Mouse (Mus musculus) mouse embryonic stem cell (cell line): ENCODE results near the gene Runx3.

Experiments
- in situ Hi-C, 2 experiments: fragments of 300-500 bp; cut with MboI; formaldehyde crosslinking; loops; 1 replicate in 1 of 2; 3 replicates in 1 of 2; pipeline ENCODE4 v1.14.3; 2019 to 2020; ENCODE audit warnings: low sequenced_read_pairs in 2 of 2, low pct_unique_long_range_greater_than_20kb in 1 of 2, mixed read lengths in 1 of 2; ENCODE audit not compliant: unreplicated experiment in 1 of 2

Runx3 gene

DNA sequence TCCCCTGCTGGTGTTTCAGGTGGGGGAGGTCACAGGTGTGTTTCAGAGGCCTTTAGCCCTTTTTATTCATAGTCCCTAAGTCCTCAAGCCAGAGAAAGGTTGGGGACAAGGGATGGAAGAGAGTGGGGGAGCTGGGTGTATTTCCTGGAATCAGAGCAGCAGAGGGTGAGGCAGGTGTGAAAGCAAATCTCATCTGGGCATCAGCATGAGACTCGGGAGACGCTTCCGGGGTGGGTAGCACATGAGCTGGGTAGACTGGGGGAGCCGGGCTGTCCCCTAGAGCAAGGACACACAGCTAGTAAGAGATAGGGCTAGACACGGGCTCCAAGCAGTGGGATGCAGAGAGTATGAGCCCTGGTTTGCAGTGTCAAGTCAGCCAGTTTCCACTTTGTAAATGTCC, 16.7 kb upstream of the Runx3 start:
- in situ Hi-C loops: no loop called here

GRCm38 (mm10) chr4:135106968-135107367, 13.5 kb upstream of the Runx3 start:
- in situ Hi-C loops: no loop called here

- in situ Hi-C loops: no loop called here
These were observed 11.8 kb upstream of the Runx3 start for GRCm38 (mm10) chr4:135108666-135109065.

- in situ Hi-C loops: no loop called here
These were observed 6.8 kb upstream of the Runx3 start for GRCm38 (mm10) chr4:135113656-135114055.

GRCm38 (mm10) chr4:135114301-135114700, 6.2 kb upstream of the Runx3 start:
- in situ Hi-C loops: no loop called here

DNA sequence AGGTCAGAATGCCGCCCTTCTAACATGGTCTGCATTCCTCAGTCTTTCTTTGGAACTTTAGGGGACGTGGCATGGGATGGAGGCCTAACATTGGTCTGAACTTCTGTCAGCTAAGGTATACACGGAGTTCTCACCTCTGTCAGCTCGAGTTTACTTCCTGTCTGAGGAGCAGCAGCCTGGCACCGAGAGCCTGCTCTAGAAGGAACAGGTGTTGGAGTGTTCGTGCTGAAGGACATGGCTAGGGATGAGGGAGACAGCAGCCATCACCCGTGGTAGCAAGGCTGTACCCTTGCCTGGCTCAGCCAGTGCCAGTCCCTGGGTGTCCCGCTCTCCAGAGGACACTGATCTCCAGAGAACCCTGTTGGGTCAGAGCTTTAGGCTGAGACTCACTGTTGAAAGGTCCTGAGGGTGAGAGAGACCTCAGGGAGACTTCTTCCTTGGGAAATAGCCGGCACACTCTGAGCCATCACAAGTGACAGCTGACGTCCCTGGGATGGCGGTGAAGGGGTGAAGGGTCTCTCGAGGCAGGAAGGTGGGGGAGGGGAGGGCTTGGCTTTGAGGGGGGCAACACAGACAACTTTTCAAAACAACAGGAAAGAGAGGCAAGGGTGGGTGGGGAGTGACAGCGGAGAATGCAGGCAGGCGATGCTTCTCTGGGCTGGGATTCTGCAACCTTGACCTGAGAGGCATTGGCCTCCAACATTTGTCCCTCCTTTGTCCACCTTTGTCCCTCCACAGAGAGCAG, 4.9 kb upstream of the Runx3 start:
- in situ Hi-C loops: no loop called here

DNA sequence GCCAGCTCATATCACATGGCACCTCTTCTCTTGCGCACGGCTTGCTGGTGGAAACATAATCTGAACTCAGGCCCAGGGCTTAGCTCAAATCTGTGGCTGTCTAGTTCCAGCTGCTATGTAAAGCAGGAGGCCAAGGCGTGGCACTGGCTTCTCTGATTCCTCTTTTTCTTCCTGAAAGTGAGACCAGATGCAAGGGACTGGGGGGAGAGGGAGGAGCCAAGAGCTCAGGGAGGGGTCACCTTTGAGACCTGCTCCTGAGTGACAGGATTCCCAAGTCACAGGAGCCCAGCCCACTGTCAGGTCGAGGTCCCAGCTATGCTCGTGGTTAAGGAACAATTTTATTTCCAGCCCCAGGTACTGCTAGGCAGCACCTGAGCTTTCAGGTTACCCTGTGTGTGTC, 4.1 kb upstream of the Runx3 start:
- in situ Hi-C loops: no loop called here

DNA sequence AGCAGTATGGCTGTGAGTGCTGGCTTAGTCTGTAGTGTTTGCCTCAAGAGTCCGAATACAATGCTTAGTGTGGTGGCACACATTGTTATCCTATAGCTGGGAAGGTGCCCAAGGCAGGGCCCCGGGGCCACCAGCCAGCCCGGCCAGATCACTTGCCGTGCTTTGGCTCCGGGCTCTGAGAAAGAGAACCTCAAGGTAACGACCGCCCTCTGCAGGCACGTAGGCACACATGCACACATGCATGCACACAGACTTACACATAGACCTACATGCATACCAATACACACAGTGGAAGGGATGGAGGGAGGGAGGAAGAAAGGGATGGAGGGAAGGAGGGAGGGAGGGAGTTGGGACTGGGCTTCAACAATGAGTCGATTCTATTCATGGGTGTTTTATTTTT, 2.6 kb upstream of the Runx3 start:
- in situ Hi-C loops: no loop called here

GRCm38 (mm10) chr4:135118855-135119474, 1.5 kb upstream of the Runx3 start:
- in situ Hi-C loops: no loop called here

DNA sequence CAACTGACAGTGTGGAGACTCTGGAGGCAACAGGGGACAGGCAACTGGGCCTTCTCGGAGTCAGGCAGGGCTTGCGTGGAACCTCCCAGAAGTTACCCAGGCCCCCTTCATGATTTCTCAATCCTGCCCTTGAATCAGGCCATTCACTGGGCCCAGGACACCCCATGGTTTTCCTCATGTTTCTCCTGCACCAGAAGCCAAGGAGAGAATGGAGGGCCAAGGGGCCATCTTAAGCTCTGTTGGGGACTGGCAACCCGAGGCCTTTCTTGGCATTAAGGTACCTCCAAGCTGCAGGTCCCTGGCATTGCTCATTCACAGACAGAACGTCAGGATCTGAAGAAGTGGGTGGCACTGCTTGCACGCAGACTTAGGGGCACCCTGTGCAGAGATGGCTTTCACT, 3.3 kb downstream of the Runx3 start:
- in situ Hi-C loops: loop anchor here in 1 of 2 experiments (5.0 kb wide), 1 partner anchor 106 kb away; no protein-coding TSS in a partner anchor

DNA sequence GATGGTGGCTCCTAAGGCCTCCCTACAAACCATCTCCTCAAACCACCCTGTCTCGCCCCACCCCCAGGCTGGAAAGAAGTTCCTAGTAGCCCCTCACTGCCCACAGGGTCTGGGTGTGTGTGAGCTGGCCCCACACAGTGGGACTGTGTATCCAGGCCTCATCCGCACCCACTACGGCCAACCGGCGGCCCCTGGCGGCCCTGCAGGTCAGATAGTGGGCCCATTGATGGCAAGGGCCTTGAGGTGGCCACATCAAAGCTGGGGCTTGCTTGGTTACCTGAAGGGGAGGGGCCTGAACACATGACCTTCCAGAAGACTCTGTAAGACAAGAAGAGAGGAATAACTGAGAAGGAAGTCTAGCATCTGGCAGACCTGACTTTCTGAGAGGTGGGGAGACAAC, 4.3 kb downstream of the Runx3 start:
- in situ Hi-C loops: loop anchor here in 1 of 2 experiments (5.0 kb wide), 1 partner anchor 107 kb away; no protein-coding TSS in a partner anchor

DNA sequence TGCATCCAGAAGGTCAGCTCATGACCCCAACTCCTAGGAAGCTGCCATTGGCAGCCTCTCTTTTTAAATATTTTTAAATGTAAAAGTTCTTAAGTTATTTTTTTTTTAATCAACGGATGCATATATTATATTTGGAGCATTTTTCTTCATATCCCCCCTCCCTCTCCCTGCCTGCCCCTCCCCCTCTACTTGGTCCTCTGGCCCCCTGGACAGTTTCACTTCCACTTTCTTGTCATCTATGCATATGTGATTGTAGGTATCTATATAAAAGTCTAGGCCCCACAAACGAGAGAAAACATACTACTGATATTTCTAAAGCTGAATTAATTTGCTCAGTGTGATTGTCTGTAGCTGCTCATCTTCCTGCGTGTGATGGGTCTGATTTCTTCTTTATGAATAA, 4.7 kb downstream of the Runx3 start:
- in situ Hi-C loops: no loop called here

DNA sequence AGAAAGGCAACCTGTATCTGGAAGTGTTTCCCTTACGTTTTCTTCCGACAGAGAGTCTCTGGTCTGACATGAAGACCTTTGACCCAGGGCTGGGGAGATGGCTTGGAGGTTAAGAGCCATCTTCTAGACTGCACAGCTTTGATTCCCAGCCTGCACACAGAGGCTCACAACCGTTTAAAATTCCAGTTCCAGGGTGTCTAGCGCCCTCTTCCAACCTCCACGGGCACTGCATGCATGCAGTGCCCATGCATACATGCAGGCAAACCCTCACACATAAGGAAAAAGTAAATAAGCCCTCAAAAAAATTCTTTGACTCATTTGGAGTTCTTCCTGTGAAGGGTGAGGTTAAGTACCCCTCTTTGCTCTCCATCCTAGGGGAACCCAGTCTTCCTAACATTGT, 5.9 kb downstream of the Runx3 start:
- in situ Hi-C loops: no loop called here

DNA sequence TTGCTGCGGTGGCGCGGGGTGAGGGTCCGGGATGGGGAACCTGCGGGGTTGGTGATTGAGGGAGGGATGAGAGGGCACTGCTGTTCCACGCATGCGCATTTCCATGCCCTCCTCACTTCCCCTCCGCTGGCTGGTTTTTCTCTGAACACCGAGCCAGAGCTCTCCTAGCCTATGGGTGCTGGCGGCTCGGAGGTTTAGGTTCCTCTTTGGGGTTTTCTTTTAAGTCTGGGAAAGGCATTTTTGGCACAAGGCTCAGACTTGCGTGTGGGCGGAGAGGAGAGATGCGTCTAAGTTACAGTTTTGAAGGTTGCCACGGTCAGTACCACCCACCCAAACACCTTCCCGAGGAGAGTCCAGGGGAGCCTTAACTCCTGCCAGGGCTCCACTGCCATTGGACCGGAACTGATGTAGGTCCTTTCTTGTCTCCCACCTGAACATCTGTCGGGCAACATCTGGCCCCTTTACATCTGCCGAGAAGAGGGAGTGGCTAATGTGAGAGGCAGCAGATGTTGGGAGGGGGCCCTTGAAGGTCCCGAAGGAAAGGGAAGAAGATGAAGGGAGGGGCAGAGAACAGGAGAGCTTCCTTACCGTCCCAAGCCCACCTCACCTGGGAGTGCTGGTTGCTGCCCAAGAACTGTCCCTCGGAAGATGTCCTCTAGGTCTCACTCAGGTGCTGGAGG, 8.5 kb downstream of the Runx3 start:
- in situ Hi-C loops: no loop called here

DNA sequence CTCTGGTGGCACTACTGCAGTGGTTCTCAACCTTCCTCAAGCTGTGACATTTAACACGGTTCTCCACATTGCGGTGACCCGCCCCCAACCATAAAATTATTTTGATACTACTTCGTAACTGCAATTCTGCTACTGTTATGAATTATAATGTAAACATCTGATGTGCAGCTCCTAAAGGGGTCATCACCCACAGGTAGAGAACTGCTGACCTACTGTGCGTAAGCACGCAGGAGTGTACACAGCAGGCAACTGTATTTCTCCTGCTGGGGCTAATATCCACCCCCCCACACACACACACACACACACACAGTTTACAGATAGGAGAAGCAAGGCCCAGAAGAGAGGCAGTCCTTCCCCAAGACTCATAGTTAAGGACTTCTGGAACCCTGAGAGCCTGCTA, 9.7 kb downstream of the Runx3 start:
- in situ Hi-C loops: no loop called here

DNA sequence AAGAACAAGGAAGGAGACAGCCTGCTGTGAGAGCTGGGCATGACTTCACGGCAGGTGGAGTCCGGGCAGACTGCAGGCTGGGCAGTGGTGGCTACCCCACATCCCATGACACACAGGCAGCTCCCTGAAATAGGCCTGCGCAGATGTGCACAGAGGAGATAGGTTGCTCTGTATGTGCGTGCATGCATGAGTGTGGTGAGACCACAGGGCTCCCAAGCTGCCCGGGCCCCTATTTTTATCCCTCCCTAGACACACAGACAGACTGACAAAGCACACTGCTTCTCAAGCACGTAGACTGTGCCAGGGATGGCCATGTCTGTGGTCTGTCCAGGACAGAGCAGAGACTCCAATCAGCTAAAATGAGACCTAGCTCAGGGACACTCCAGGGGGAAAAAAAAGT, 10.7 kb downstream of the Runx3 start:
- in situ Hi-C loops: no loop called here

GRCm38 (mm10) chr4:135132797-135133196, 12.3 kb downstream of the Runx3 start:
- in situ Hi-C loops: no loop called here

GRCm38 (mm10) chr4:135133711-135134110, 13.3 kb downstream of the Runx3 start:
- in situ Hi-C loops: no loop called here

- in situ Hi-C loops: no loop called here
These were observed 14.9 kb downstream of the Runx3 start for GRCm38 (mm10) chr4:135135331-135135730.

DNA sequence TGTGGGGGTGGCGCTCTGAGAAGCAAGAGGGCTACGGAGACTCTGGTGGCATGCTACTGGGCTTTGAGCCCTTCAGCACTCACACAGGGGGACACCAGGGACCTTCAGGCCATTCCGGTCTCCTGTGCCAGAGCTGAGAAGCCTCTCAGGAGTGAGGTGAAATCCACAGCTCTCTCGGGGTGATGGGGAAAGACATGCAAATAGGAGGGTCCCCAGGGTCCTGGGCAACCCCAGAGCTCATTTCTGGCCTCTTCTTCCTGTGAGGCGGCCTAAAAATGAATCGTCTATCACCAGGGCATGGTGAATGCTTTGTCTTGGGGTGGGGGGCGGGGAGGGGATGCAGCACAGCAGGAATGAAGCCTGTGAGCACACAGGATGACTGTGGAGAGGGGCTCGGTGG, 15.8 kb downstream of the Runx3 start:
- in situ Hi-C loops: no loop called here
